Mouse (Mus musculus) stomach, postnatal 0 days (tissue): ENCODE results near the gene Capn5. TPM values are rescaled to one million over a fixed set of nuclear protein-coding genes. Genes with fewer than 3 reads are reported as not detected.
A peak's percentile ranks its signal among the peaks of the same experiment; 100 is the strongest.
"Not testable (repeated sequence)": the region's sequence is repeated elsewhere in the genome, so short reads cannot be mapped to it uniquely, and the experiment has no call there.

Experiments used
- ATAC-seq: fragments of 200-750 bp; cut with Nextera tagmentation; 2 replicates; pipeline ENCODE4 v1.8.0; 2017; ENCODE audit not compliant: low FRiP score, low TSS enrichment
- DNase-seq: peaks from one replicate; pipeline ENCODE4 v3.0.0-alpha.2; 2016; ENCODE audit warnings: low spot score
- H3K27ac ChIP-seq: fragments of 300-500 bp; sonication (generic); replicated peaks from 2 replicates; pipeline ENCODE4 v1.5.1; 2014; ENCODE audit warnings: mild to moderate bottlenecking, control low read depth
- H3K27me3 ChIP-seq: fragments of 300-500 bp; sonication (generic); 2 replicates; pipeline ENCODE4 v1.6.1; 2014; ENCODE audit warnings: low read length; ENCODE audit not compliant: control insufficient read depth, insufficient read depth
- H3K36me3 ChIP-seq: fragments of 300-500 bp; sonication (generic); 2 replicates; pipeline ENCODE4 v1.6.1; 2014; ENCODE audit warnings: low read length, mixed read lengths; ENCODE audit not compliant: control insufficient read depth, insufficient read depth
- H3K4me1 ChIP-seq: fragments of 300-500 bp; sonication (generic); replicated peaks from 2 replicates; pipeline ENCODE4 v1.6.1; 2014; ENCODE audit warnings: antibody characterized with exemption; ENCODE audit not compliant: control insufficient read depth, insufficient read depth
- H3K4me2 ChIP-seq: fragments of 300-500 bp; sonication (generic); replicated peaks from 2 replicates; pipeline ENCODE4 v1.6.1; 2014; ENCODE audit warnings: low read depth, mild to moderate bottlenecking, control low read depth, moderate library complexity
- H3K4me3 ChIP-seq: fragments of 300-500 bp; sonication (generic); 2 replicates; pipeline ENCODE4 v1.5.1; 2014; ENCODE audit warnings: low read depth, low read length, control low read depth
- H3K9ac ChIP-seq: fragments of 300-500 bp; sonication (generic); 2 replicates; pipeline ENCODE4 v1.6.1; 2014; ENCODE audit warnings: mild to moderate bottlenecking, low read length, control low read depth, mixed read lengths
- H3K9me3 ChIP-seq: fragments of 300-500 bp; sonication (generic); 2 replicates; pipeline ENCODE4 v1.6.1; 2016; ENCODE audit warnings: low read length; ENCODE audit not compliant: control insufficient read depth
- CTCF ChIP-seq: IDR thresholded peaks from 2 replicates; pipeline ENCODE4 v1.5.1; 2016; ENCODE audit warnings: antibody characterized with exemption, low read depth, mild to moderate bottlenecking, moderate library complexity
- EP300 ChIP-seq: optimal IDR thresholded peaks from 2 replicates; pipeline ENCODE3; 2016; ENCODE audit warnings: antibody characterized with exemption
- WGBS: fragments of 180-500 bp; shearing (Covaris S2); extraction: QIAGEN DNeasy Blood & Tissue Kit; methylation state at CpG from one replicate; pipeline ENCODE4 v1.1.7; 2014; 5-methylcytosine and 5-hydroxymethylcytosine counted together
- polyA plus RNA-seq: library from polyadenylated mRNA; unstranded; fragments of >200 nt; fragmentation: Nextera tagmentation; extraction: Ambion mirVana; gene quantifications from 2 replicates; pipeline ENCODE4 v1.2.1, GENCODE M21; 2015

Gene Capn5
- polyA plus RNA-seq, 1 experiment from 2014 or later = 13.2 TPM

- no peak overlapping the region for H3K9ac ChIP-seq
- no peak for DNase-seq
- TF ChIP-seq CTCF (peak; percentile 51), EP300 (no peak)
- peaks cover 22% of the 10 kb centered on the region; the same call in 1 of the 2 replicates for H3K27me3 ChIP-seq
- H3K4me1 ChIP-seq = peaks cover 4% of the 10 kb centered on the region
- H3K4me2 ChIP-seq = no peak overlapping the region
- no peaks in the 10 kb centered on the region for H3K9me3 ChIP-seq
- no peak overlapping the region for H3K27ac ChIP-seq
- WGBS = 90% methylated on average over 1 of the region's 1 CpGs
- no peak overlapping the region for H3K4me3 ChIP-seq
- H3K36me3 ChIP-seq = no peaks in the 10 kb centered on the region
- ATAC-seq = no peak
Measured at GRCm38 (mm10) chr7:98190578-98190977, 12.5 kb upstream of the Capn5 start.

DNA sequence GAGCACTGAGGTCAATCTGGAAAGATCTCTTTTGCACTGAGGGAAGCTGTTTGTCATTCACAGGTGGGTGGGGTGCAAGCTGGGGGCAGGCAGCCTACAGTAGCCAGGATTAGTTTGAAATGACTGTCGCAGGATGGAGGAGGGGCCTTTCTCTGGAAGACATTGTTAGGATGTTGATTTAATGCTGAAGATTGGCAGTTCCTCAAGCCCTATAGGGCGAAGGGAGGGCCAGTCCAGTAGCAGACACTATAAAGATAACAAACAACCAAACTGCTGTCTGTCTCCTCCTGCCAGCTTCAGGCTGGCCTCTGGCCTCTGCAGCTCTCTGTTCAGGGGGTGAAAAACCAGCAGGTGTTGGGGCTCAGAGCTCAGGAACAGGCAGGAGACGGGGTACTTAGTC lies 11.7 kb upstream of the Capn5 start:
- H3K27me3 ChIP-seq = peaks cover 22% of the 10 kb centered on the region; the same call in 1 of the 2 replicates
- no peak overlapping the region for H3K4me2 ChIP-seq
- no peak overlapping the region for H3K4me3 ChIP-seq
- H3K9me3 ChIP-seq = no peaks in the 10 kb centered on the region
- ATAC-seq (no peak), DNase-seq (no peak)
- no peaks in the 10 kb centered on the region for H3K36me3 ChIP-seq
- no peak overlapping the region for H3K9ac ChIP-seq
- TF ChIP-seq CTCF = no peak
- no peak for TF ChIP-seq EP300
- peaks cover 4% of the 10 kb centered on the region for H3K4me1 ChIP-seq
- 29% methylated on average over 3 of the region's 3 CpGs for WGBS
- H3K27ac ChIP-seq = no peak overlapping the region

GRCm38 (mm10) chr7:98188680-98189079 lies 10.6 kb upstream of the Capn5 start:
- peaks cover 3% of the 10 kb centered on the region for H3K4me1 ChIP-seq
- H3K4me2 ChIP-seq = no peak overlapping the region
- H3K36me3 ChIP-seq = no peaks in the 10 kb centered on the region
- peaks cover 14% of the 10 kb centered on the region; the same call in 1 of the 2 replicates for H3K27me3 ChIP-seq
- DNase-seq (no peak), ATAC-seq (no peak)
- H3K9me3 ChIP-seq = no peaks in the 10 kb centered on the region
- TF ChIP-seq EP300 = no peak
- TF ChIP-seq CTCF = no peak
- no peak overlapping the region for H3K4me3 ChIP-seq
- no peak overlapping the region for H3K27ac ChIP-seq
- 90% methylated on average over 2 of the region's 2 CpGs for WGBS
- H3K9ac ChIP-seq = no peak overlapping the region

- H3K4me2 ChIP-seq = no peak overlapping the region
- ATAC-seq (no peak), DNase-seq (no peak)
- H3K9me3 ChIP-seq = no peaks in the 10 kb centered on the region
- no peak overlapping the region for H3K9ac ChIP-seq
- H3K36me3 ChIP-seq = no peaks in the 10 kb centered on the region
- H3K4me1 ChIP-seq = no peaks in the 10 kb centered on the region
- 85% methylated on average over 2 of the region's 2 CpGs for whole genome bisulfite sequencing
- TF ChIP-seq EP300 (no peak), CTCF (no peak)
- peaks cover 9% of the 10 kb centered on the region; the same call in 1 of the 2 replicates for H3K27me3 ChIP-seq
- no peak overlapping the region for H3K4me3 ChIP-seq
- no peak overlapping the region for H3K27ac ChIP-seq
Measured at GRCm38 (mm10) chr7:98188238-98188637, 10.2 kb upstream of the Capn5 start.

GRCm38 (mm10) chr7:98187332-98187731 lies 9.3 kb upstream of the Capn5 start:
- not testable (repeated sequence) for H3K9me3 ChIP-seq, H3K36me3 ChIP-seq, H3K9ac ChIP-seq, H3K4me1 ChIP-seq, H3K4me2 ChIP-seq, ATAC-seq, H3K4me3 ChIP-seq, H3K27ac ChIP-seq, DNase-seq, H3K27me3 ChIP-seq
- 76% methylated on average over 3 of the region's 3 CpGs for WGBS

DNA sequence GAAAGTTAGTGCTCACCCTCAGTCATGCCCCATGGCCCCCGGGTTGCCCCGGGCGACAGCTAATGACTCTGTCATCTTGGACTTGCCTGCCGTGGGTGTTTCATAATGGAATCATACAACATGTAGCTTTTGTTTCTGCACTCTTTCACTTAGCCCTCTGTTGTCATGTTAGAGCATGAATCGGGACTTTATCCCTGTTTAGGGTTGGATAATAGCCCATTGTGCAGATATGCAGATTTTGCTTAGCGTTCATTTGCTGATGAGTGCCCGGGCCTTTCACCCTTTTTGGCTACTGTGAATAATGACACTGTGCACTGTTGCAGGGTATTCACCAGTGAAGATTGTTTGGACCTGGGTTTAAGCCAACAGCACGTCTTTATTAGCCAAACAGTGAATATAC lies 8.6 kb upstream of the Capn5 start:
- Histone ChIP-seq H3K36me3 (no peaks in the 10 kb centered on the region), H3K4me1 (no peaks in the 10 kb centered on the region), H3K4me2 (no peak overlapping the region), H3K4me3 (no peak overlapping the region), H3K27ac (no peak overlapping the region), H3K27me3 (no peaks in the 10 kb centered on the region), H3K9me3 (no peaks in the 10 kb centered on the region), H3K9ac (no peak overlapping the region)
- WGBS = 60% methylated on average over 8 of the region's 8 CpGs
- DNase-seq (no peak), ATAC-seq (no peak)
- no peak for TF ChIP-seq CTCF
- TF ChIP-seq EP300 = no peak
